Mouse (Mus musculus): ENCODE measurements at regions not wholly inside any gene's neighbourhood (a gene's known extent, or its start where the extent isn't known, plus 50 kb on each side); places are given as distances from the start of the nearest gene placed in this dataset.

DNA sequence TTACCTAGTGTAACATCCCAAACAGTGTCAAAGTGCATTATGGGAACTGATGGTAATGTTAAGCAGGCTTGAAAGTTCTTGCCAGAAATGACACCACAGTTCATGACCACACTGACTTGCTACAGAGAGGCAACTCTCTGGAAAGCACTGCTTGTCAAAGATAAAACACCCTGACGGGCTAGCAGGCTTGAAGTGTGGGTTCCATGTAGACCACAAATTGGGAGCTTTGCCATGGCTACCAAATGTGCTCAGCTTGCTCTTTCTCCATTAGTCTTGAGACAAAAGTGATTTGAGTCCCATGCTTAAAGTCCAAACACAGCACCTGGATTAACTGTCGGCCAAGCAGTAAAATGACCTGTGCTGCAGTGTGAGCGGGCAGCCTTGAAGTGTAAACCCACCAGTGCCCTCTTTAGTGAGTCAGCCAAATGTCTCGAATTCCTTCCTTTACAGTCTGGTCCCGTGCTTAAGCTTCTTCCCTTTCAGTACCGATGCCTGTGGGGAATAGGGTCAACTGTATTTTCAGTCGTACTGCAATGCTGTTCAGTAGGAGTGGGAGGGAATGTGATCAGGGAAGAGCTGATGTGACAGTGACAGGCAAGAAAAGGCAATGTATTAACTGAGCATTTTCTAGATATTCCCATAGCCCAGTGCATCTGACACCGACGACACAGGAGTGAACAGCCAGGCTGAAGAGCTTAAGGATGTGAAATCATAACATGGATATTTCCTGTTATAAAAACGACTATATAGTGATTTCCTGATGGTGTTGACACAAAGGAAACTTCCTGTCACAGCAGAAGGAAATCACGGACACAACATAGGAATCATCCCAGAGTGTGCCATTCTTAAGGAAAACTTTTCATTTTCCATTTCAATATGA is 600.4 kb upstream of the Nr5a2 start:
- DNase-seq: no peak

DNA sequence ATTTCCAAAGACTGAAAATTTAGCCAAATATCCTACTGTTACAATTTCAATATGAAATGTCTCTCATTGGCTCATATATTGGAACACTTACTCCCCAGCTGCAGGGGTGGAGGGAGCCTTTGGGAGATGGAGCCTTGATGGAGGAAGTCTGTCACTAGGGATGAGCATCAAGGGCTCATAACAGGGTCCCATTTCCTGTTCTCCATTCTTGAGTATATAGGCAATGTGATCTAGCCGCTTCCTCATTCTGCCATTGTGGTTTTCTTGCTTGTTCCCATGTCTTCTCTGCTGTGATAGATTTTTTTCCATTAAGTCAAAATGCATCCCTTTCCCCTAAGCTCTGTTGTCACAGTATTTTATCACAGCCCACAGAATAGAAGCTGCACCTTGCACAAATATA is 589.4 kb upstream of the Nr5a2 start:
- DNase-seq: no peak

DNA sequence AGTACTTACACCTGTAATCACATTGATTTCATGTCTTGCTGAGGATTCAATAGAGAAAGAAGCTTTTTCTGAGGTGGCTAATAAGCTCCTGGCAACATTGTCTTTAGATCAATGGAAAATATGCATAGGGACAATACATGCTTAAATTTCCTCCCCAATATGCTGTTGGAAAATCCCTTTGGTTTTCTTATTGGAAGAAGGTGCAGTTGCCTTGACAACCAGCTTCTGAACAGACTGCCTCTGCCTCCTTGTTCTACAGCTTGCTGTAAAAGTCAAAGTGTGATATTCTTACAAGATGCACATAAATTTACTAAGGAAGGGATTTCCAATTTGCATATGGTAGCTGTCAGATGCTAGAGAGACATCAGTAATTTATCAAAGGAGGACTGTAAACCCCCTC is 585.4 kb upstream of the Nr5a2 start:
- DNase-seq: peak; percentile 77

DNA sequence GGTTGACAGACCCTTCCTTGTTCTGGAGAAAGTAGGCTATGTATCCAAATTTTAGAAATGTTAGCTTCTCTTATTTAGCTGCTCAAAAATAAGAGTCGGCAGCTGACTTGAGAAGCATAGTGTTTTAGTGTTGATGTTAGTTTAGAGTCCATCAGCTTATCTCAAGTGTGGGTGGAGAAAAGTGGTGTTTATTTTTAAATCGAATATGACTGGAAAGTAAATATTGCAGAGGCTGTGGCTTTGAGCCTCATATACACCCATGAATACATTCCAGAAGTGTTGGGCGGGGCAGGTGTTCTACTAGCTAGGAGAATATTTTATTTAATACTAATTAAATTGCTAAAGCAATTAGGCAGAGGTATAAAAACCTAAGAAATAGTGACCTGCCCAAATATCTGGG is 583.6 kb upstream of the Nr5a2 start:
- no peak for DNase-seq

DNA sequence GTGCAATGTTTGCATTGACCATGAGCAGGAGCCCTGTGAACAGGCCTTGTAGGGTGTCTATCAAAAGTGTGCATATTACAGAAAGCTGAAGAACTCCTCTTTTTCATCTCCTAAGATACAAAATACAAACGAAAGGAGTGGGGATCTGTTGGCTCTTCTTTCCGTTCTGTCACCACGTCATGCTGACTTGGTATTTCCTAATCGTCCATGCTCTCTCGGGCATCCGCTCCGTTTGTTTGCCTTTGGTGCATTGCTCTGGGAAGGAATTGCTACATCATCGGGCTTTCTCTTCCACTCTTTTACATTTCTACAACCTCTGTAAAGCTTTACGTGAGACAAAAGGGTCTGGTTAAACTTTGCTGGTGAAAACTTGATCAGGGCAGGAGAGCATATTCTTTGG is 581.2 kb upstream of the Nr5a2 start:
- DNase-seq: no peak

DNA sequence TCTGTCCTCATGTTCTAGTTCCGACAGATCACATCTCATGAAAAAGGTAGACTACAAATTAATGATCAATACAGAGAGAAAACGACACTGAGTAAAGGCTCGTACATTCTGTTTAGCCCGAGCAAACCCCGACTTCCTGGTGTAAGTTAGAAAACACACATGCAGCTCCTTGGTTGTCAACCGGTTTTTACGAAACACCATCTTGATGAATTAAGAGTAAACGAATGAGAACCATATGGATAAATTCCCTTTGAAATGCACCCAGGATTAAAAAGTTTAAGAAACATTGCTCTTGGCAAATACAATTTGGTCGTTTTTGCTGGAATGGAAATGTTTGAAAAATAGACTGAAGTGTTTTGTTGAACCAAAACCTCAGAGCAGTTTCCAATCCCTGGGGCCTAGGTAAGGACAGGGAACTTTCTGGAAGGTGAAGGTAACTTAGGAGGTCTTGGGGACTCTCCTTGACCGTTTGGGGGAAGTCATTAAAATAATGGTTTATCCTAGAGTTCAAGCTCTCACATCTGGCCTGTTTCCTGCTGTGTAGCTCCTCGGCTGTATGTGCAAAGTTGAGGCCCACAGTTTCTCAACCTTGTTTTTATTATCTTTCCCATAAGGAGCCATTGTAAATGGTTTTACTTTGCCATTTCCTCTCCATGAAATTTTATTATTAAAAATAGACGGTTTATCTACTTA is 579.3 kb upstream of the Nr5a2 start:
- DNase-seq: no peak

DNA sequence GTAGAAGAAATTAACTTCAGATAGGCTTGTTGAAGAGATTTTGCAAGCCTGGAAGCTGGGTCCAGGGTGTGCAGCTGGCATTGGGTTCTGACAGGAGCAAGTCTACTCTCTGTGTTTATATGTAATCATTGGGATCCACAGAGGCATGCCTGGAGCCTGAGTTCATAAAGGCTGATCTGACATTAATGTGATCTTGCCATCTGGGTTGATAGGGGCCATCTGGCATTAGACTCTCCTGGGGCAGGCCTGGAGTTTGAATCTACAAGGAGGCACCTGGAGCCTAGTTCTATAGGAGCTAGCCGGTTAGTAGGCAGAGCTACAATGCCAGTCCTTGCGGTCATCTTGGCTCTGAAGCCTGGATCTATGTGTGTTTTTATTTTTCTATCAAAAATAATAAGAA is 554.5 kb upstream of the Nr5a2 start:
- no peak for DNase-seq

DNA sequence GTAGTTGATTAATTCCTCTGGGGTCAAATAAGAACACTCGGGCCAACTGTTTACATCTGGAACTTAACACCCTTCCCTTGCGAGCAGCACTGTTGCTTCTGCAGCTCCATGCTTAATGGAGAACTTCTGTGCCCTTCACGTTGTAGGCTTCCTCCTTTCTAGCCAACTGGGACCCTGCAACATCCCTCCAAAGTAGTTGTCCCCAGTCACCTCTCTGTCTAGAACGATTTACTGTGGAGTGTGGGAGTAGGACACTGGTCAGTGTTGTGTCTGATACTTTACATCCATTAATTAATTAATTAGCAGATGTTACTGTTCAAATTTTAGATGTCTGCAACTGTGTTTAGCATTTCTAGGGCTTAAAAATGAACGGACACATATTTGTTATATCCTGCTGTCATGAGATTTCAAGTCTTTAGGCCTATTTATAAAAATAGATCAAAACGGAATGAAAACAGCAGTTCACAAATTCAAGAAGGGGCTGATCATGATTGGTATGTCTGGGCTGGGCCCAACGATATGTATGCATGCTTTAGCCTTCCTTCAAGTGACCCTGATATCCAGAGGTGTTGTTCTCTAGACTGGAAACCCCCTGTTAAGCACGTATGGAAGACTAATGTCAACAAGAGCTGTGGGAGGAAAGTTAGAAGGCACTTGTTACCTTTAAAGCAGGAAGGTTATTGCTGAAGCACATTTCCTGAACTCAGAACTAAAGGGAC is 543.6 kb upstream of the Nr5a2 start:
- no peak for DNase-seq

DNA sequence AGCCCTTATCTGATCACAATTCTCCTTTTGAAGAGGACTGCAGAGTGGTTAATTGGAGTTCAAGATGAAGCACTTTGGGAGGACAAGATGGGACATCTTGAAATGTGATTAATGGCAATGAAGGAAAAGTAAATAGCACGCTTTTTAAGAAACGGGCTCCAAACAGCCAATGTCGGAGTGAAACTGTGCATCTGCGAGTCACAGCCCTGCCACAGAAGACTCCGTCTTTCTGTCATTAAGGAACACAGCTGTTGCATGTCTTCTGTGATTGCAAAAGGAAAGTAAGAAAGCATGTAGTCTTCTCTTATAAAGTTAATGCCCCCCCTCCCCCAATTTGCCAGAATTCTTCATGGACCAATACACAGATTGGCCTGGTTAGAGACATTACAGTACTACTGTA is 528.0 kb upstream of the Nr5a2 start:
- DNase-seq: no peak

DNA sequence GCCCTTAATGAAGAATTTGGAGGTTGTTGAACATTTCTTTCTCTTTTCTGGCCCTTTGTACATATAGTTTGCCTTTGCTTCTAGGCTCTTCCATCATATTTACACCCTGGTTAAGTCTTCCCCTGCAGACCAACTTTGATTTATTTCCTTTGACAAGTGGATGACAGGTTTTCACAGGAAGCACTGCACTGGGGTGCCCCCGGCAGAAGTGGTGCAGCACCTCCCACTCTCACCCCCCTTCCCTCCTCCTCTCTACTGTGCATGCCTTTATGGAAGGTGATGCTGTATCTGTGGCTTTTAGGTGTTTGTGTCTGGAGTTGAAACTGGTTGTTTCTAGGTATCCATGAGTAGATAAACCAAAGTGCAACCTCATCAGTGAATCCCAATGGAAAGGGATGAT is 518.2 kb upstream of the Nr5a2 start:
- no peak for DNase-seq

DNA sequence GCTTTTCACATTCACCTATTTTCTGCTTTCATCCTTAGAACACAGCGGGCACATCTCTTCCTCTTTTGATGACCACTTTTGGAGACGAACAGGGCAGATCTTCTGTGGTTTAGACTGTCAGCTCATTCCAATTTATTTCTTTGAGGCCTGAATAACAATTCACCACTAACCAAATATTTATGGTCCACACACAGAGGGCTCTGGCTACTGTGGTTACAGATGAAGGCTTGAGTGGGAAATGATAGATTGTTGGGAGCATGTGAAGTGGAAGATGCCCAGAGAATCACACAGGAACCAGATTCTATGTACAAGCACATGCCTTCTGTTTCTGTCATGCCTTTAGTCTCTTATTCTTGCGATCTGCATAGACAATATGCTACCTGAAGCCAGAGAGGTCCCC is 517.0 kb upstream of the Nr5a2 start:
- no peak for DNase-seq

DNA sequence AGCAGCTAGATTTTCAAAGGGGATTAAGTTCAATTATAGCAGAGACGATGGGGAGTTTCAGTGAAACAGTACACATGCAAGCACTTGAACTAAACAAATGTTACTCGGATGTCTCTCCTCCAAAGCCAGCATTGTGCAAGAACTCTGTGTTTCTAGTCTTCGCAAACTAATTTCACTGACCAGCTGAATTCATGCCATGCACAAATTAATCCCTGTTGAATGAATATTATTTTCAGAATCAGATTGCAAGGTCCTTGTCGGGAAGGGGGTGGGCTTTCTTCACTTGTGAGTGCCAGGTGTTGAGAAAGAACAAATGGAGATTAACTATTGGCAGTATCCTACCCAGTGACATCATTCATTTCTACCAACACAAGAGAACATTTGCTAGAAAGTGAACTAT is 514.6 kb upstream of the Nr5a2 start:
- DNase-seq: no peak

DNA sequence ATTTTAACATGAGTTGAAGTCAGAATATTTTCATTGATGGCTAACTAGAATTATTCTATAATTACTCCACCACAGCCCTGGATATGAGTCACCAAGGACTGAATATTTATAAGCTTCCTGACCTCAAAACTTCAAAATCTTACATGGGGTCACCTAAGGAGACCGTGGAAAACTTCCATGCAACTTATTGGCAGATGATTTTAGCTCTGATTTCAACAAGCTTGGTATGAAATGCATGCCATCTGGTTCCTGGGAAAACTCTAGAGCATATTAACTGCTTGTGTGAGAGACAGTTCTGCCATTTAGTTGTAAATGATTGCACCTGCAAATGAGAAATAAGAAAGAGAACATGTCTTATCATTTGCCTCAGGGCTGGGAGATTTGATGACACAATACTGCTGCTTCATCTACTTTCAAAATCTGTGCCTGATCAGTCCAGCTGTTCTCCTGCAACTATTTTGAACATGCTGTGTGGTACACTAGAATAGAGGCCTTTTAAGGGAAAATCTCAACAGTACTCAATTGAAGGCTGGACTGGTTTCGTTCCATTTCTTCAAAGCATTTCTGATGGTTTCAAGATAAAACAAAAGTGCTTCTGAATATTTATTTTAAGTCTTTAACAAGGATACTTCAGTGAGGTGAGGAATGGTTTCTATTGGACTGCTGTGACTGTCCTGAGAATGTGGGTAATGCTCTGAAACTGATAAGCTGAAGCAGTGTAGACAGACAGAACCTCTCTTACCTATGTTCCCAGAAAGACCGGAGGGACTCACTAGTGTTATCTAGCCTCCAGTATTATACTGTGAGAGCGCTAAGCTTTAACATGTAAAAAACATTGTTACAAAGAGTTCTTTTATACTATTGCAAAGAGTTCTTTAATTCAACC is 513.8 kb upstream of the Nr5a2 start:
- peak; percentile 54 for DNase-seq

DNA sequence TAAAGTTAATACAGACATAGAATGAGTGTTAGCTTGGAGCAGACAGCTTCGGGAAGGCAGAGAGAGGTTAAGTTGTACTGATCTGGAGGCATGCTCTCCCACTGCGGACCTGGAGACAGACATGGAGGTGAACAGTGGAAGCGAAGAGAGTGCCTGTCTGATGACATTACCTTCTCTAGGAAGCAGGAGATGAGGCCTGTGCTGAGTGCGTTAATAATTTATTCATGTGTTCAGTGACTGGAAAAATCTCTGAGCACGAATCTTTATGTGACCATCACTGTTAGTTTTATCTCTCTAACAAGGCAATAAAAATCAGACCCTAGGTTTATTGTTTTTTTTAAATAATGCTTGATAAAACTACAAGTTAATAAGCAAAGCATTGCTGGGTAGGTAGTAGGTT is 504.7 kb upstream of the Nr5a2 start:
- DNase-seq: no peak

DNA sequence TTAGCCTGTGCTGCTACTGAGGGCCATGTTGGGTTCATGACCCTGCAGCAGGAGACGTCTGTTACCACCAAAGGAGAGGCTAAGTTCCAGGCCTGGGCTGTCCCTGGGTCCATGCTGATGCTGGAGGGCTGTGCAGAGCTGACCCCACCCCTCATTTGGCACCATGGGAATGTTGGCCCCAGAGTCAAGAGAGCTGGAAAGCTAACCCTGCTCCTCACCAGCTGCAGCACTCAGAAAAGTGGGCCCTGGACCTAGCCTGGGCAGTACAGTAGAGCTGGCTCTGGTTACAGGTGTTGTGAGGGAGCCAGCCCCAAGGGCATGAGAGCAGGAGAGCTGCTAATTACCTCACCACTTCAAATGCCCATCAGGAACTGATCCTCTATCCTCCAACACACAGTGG is 500.9 kb upstream of the Nr5a2 start:
- no peak for DNase-seq

DNA sequence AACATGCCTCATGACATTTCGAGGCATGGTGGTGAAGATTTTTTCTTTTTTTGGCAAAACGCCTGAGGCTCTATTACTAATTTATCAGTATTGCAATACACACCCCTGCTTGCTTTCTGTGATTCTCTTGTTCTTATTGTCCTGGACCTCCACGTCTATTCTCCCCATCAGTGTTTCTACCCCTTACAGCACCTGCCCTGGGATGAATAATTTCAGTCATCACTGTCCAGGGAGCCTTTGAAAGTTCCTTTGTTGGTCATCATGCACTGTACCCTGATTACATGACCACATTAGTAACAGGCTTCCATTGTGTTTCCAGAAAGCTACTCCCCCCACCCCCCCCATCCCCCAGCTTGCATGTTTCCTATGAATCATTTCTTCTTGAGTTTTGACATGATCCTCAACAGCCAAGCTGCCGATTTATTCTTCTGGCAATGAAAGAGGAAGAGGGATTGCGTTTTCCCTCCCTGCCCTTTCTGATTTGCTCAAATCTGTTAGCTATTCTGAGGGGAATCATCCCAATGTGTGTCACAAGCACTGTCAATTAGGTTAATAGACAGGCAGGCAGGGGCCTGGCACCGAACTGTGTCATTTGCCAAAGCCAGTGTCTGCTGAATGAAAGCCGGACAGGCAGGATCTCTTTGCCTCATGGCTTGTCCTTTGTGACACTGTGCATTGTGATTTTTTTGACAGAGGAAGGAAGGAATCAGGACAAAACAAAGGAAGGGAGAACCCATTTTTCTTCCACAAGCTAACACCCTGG is 493.4 kb upstream of the Nr5a2 start:
- DNase-seq: peak; percentile 66

DNA sequence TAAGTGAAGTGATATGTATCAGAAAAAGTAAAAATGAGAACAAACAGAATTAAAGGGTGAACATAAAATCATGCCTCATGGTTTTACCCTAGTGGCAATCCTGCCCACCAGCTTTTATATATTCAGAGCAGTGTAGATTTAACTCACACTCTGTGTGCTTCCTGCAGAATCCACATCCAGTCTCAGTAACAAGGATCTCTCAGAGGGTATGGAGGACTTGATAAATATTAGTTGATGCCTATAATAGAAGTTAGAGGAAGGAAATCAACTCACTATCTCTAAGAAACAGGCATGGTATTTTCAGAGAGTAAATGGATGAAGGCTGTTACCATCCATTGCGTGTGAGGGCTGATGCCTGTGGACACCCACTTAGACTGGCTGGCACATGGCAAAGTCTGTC is 492.5 kb upstream of the Nr5a2 start:
- DNase-seq: no peak

DNA sequence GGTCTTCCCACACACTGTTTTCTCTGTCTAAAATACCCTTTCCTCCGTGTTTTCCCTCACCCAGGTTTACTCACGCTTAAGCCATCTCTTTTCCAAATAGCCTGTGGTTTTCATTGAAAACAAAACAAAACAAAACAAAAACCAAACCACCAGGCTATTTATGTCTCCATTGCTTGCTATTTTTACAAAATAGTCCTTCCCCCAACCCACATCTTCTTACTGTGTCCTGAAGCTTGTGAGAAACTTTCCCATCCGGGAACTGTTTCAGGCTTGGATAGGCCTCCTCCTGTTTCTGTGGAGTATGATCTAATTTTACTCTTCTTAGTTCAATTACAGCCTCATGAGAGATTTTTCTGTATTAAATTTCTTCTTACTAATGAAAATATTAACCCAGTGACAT is 486.2 kb upstream of the Nr5a2 start:
- DNase-seq: no peak

DNA sequence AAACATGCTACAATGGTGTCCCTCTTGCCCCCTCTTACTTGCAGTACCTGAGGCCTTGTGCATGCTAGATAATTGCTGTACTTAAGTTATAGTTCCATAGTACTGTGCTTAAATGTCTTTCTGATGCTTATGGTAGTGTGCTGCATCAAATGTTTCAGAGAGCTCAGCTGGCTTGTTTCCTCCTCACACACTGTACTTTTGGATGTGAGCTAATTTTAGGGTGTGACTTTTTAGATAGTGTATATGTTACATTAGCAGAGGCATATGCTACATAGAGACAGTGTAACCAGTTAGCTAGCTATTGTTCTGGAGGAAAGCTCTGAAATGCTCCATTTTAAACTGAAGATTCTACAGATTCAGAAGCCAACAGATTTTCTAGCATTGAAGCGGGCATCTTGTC is 467.9 kb upstream of the Nr5a2 start:
- peak; percentile 8 for DNase-seq

DNA sequence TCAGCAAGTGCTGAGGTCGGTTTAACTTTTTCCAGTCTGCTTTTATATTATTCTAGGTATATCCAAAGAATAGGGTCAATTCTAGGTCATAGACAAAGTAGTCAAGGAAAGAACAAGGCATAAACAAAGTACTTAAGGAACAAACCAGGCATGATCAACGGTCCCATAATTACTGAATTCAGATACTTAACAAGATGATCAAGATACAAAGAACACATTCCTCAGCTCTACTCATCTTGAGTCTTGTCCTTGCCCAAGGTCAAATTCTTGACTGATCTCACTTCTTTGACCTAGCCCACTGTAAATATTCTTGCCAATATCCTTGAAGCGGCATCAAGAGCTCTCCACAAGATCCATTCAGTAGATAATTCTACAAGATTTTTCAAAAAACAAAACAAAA is 458.1 kb upstream of the Nr5a2 start:
- DNase-seq: no peak

DNA sequence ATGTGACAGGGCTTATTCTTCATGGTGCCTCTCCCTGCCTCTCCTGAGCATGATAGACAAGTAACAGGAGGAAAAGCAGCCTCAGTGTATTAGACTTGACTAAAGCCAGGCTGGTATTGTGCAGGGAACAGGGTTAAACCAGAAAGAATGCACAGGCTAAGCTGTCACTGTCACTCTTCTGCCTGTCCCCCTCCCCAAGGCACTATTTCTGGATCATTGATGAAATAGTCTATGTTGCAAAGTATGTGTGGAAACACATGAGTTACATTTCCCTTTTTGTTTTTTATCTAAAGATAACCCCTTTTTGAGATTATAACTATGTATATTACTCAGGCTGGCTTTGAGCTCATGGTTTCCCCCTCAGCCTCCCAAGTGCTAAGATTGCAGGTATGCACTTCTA is 436.5 kb upstream of the Nr5a2 start:
- no peak for DNase-seq

DNA sequence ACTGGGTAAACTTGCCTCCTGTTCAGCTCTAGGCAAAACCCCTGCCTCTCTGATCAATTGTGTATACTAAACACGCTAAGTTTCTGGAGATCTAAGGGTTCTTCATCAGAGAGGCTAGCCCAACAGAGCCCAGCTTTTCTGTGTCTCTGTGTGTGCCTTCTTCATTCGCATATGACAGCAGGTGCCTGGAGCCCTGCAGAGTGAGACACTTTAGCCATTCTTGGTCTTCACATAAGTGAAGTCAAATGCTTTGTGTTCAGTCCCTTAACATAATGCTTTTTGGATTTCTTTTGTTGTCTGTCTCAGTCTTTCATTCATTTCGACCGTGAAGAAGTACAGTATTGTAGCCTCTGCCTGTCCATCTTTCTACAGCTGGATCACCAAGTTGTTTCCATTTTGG is 427.3 kb upstream of the Nr5a2 start:
- no peak for DNase-seq

Data from layer of hippocampus, adult 9-11 months (tissue).